11 mouse cellular contexts compared by ENCODE assay signal in the genomic region with DNA sequence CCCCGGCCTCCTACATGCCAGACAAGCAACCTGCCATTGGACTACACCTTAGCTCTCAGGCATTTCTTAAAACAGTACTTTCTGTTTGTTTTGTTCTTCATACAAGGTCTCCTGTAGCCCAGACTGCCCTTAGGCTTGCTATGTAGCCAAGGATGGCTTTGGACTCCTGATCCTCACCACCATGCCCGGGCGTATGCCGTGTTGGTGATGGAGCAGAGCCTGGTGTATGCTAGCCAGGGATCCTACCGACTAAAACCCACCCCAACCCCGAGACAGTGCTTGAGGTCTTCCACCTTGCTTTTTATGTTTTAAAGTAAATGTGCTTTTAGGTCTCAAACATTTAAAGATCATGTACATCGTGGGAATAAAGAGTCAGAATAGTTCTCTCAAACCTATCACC.
DNase-seq lines count a peak whose midpoint lies in the region; ATAC-seq and TF ChIP-seq lines count a peak whose summit lies in the region.
"Had no signal": no experiment of that assay in that cellular context is flagged by ENCODE, and none has a peak within 500 bp of the region (broad histone marks: within the 10 kb centered on the region; RNA-seq: fewer than 3 reads in every experiment).

No protein-coding gene starts in this region.

- no peak for TF ChIP-seq EP300 in heart, adult 2 months (IDR thresholded peaks at IDR 0.05; ENCODE audit: insufficient read depth, low read depth, low read length)

- H3K4me1 ChIP-seq in heart, adult 2 months (ENCODE audit: control insufficient read depth, insufficient read depth, low read length) = peaks cover 2% of the 10 kb centered on the region
- H3K4me1 ChIP-seq in kidney, embryonic 14.5 days (ENCODE audit: control insufficient read depth, insufficient read depth, low read length) = peaks cover 25% of the 10 kb centered on the region
- H3K4me1 ChIP-seq in kidney, adult 2 months (ENCODE audit: control insufficient read depth, insufficient read depth, low read length) = no peaks in the 10 kb centered on the region
- H3K4me1 ChIP-seq in neural tube, embryonic 13.5 days (replicated peaks) = peaks cover 35% of the 10 kb centered on the region
- H3K4me1 ChIP-seq in neural tube, embryonic 15.5 days = peaks cover 33% of the 10 kb centered on the region
- H3K4me1 ChIP-seq: liver, embryonic 15.5 days had no signal

- no peak overlapping the region for H3K4me2 ChIP-seq in kidney, embryonic 14.5 days (replicated peaks; ENCODE audit: low read depth, low read length)
- H3K4me2 ChIP-seq in neural tube, embryonic 13.5 days = no peak overlapping the region
- H3K4me2 ChIP-seq in neural tube, embryonic 15.5 days = no peak overlapping the region
- H3K4me2 ChIP-seq: liver, embryonic 15.5 days had no signal

- no peaks in the 10 kb centered on the region for H3K27me3 ChIP-seq in heart, adult 2 months (ENCODE audit: control insufficient read depth, insufficient read depth, low read length)
- H3K27me3 ChIP-seq in kidney, embryonic 14.5 days (ENCODE audit: control insufficient read depth, insufficient read depth, low read length) = no peaks in the 10 kb centered on the region
- H3K27me3 ChIP-seq in kidney, adult 2 months (replicated peaks; ENCODE audit: control insufficient read depth, insufficient read depth, low read length) = no peaks in the 10 kb centered on the region
- no peaks in the 10 kb centered on the region for H3K27me3 ChIP-seq in neural tube, embryonic 13.5 days
- H3K27me3 ChIP-seq in neural tube, embryonic 15.5 days (replicated peaks) = no peaks in the 10 kb centered on the region
- H3K27me3 ChIP-seq: embryonic facial prominence, embryonic 12.5 days; liver, embryonic 15.5 days had no signal

- H3K27ac ChIP-seq in heart, adult 2 months = no peak overlapping the region
- no peak overlapping the region; the same call in 1 of the 2 replicates for H3K27ac ChIP-seq in kidney, embryonic 14.5 days (ENCODE audit: low read depth, low read length)
- H3K27ac ChIP-seq in kidney, adult 2 months (ENCODE audit: insufficient read depth, low read depth, low read length) = no peak overlapping the region
- no peak overlapping the region for H3K27ac ChIP-seq in neural tube, embryonic 13.5 days (replicated peaks)
- no peak overlapping the region; the same call in 1 of the 2 replicates for H3K27ac ChIP-seq in neural tube, embryonic 15.5 days (replicated peaks)
- H3K27ac ChIP-seq: liver, embryonic 15.5 days had no signal

- no peak overlapping the region for H3K9ac ChIP-seq in heart, adult 2 months (ENCODE audit: low read depth, low read length)
- no peak overlapping the region for H3K9ac ChIP-seq in kidney, embryonic 14.5 days (ENCODE audit: low read depth, low read length)
- H3K9ac ChIP-seq in neural tube, embryonic 13.5 days = no peak overlapping the region
- no peak overlapping the region for H3K9ac ChIP-seq in neural tube, embryonic 15.5 days (replicated peaks)
- H3K9ac ChIP-seq: embryonic facial prominence, embryonic 12.5 days; liver, embryonic 15.5 days had no signal

- no peaks in the 10 kb centered on the region for H3K36me3 ChIP-seq in heart, adult 2 months (ENCODE audit: control insufficient read depth, insufficient read depth, low read length)
- H3K36me3 ChIP-seq in kidney, embryonic 14.5 days (ENCODE audit: control insufficient read depth, insufficient read depth, low read length) = no peaks in the 10 kb centered on the region
- no peaks in the 10 kb centered on the region for H3K36me3 ChIP-seq in kidney, adult 2 months (ENCODE audit: control insufficient read depth, insufficient read depth, low read length)
- no peaks in the 10 kb centered on the region for H3K36me3 ChIP-seq in neural tube, embryonic 13.5 days
- no peaks in the 10 kb centered on the region for H3K36me3 ChIP-seq in neural tube, embryonic 15.5 days
- H3K36me3 ChIP-seq: embryonic facial prominence, embryonic 12.5 days; liver, embryonic 15.5 days had no signal

- intact Hi-C loops in heart, adult 2 months (cut with DNase I) = loop anchor here (1.0 to 5.0 kb wide), 3 partner anchors 88 to 284 kb away; no protein-coding TSS in a partner anchor

- no peaks in the 10 kb centered on the region for H3K9me3 ChIP-seq in kidney, embryonic 14.5 days (ENCODE audit: control insufficient read depth, low read length)
- no peaks in the 10 kb centered on the region for H3K9me3 ChIP-seq in neural tube, embryonic 13.5 days
- H3K9me3 ChIP-seq in neural tube, embryonic 15.5 days (replicated peaks) = no peaks in the 10 kb centered on the region
- H3K9me3 ChIP-seq: embryonic facial prominence, embryonic 12.5 days; liver, embryonic 15.5 days had no signal

- H3K79me2 ChIP-seq in heart, adult 2 months (replicated peaks; ENCODE audit: control insufficient read depth, insufficient read depth, low read length) = no peaks in the 10 kb centered on the region

- 0 out of 2 replicates have a peak overlapping the region, but pooled peaks have one; percentile 7 for H3K4me3 ChIP-seq in heart, adult 2 months
- H3K4me3 ChIP-seq in kidney, embryonic 14.5 days (ENCODE audit: low read length) = no peak overlapping the region
- H3K4me3 ChIP-seq in kidney, adult 2 months (ENCODE audit: insufficient read depth, low read depth, low read length) = no peak overlapping the region
- H3K4me3 ChIP-seq in neural tube, embryonic 13.5 days = no peak overlapping the region
- H3K4me3 ChIP-seq in neural tube, embryonic 15.5 days (replicated peaks) = no peak overlapping the region
- H3K4me3 ChIP-seq: embryonic facial prominence, embryonic 12.5 days; liver, embryonic 15.5 days had no signal

- 80% methylated on average over 7 of the region's 7 CpGs for WGBS in heart, adult 2 months
- WGBS in kidney, embryonic 14.5 days = 73% methylated on average over 7 of the region's 7 CpGs
- 69% methylated on average over 7 of the region's 7 CpGs for WGBS in kidney, adult 2 months
- 88% methylated on average over 7 of the region's 7 CpGs for whole genome bisulfite sequencing in neural tube, embryonic 13.5 days
- WGBS in neural tube, embryonic 15.5 days = 82% methylated on average over 7 of the region's 7 CpGs

- no peak for DNase-seq in heart, adult 2 months
- no peak for DNase-seq in heart, adult 18-20 months
- DNase-seq in kidney, adult 2 months = no peak
- no peak for DNase-seq in neural tube, embryonic 10.5 days (ENCODE audit: extremely low spot score, low spot score)
- no peak for DNase-seq in ovary, adult 18-20 months (ENCODE audit: low spot score)
- DNase-seq: cerebellum, adult 9-11 months had no signal

- no peak for TF ChIP-seq POLR2A in heart, adult 2 months (IDR thresholded peaks at IDR 0.05; ENCODE audit: insufficient read depth, low read depth, low read length)
- TF ChIP-seq POLR2A in kidney, adult 2 months (IDR thresholded peaks at IDR 0.05; ENCODE audit: low read depth, low read length) = no peak

- ATAC-seq in kidney, embryonic 14.5 days (ENCODE audit: low FRiP score, low TSS enrichment) = 0 out of 2 replicates have a peak, but pooled peaks have one; percentile 13
- 0 out of 2 replicates have a peak, but pooled peaks have one; percentile 20 for ATAC-seq in neural tube, embryonic 13.5 days (ENCODE audit: low read depth)
- ATAC-seq in neural tube, embryonic 15.5 days (ENCODE audit: low FRiP score) = 0 out of 2 replicates have a peak, but pooled peaks have one; percentile 28

- no peak for TF ChIP-seq CTCF in heart, adult 2 months (IDR thresholded peaks at IDR 0.05)
- no peak for TF ChIP-seq CTCF in kidney, adult 2 months (conservative IDR thresholded peaks at IDR 0.05; ENCODE audit: insufficient read depth, insufficient read length, low read depth, low read length)
